Mouse (Mus musculus) heart, postnatal 0 days (tissue): ENCODE results near the gene Socs1.

ENCODE experiments used
- CTCF ChIP-seq: IDR thresholded peaks from 2 replicates; pipeline ENCODE4 v1.5.1; 2016; ENCODE audit warnings: antibody characterized with exemption, control low read depth, low read depth
- EP300 ChIP-seq: IDR thresholded peaks from 2 replicates; pipeline ENCODE4 v1.6.1; 2016; ENCODE audit warnings: antibody characterized with exemption, low read depth

DNA sequence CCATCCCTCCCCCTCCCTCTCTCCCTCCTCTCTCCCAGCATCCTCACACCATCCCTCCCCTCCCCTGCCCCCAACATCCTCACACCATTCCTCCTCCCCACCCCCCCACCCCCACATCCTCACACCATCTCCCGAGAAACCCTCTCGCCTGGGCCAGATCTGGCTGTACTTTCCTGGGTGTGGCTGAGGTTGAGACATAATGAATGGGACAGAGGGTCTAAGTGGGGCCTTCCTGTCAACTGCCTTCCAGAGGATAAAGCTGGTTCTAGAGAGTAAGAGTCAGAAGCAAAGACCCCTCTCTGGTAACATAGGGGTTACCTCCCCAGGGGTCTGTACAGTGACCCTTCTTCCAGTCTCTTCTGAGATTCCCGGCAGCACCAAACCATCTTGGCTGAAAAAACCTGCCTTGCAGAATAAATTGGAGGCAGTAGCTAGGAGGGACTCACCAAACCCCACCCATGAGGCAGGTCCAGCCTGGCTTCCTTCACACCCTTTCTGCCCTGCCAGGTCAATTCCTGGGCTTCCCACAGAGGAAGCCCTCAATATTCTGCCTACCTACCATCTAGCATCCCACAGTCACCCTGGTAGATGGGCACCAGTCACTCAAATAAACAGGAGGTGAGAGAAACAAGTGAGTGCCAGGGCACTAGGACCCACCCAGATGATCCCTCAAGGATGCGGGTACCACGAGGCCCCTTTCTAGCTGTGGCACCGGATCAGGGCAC, 21.6 kb downstream of the Socs1 start:
- TF ChIP-seq CTCF (no peak), EP300 (no peak)
